Mouse (Mus musculus) thymus, postnatal 25 days (tissue): ENCODE measurements around the gene Inpp5a.

Experiments used
- DNase-seq: peaks from one replicate; pipeline ENCODE4 v3.0.0; 2022

The Inpp5a gene

DNA sequence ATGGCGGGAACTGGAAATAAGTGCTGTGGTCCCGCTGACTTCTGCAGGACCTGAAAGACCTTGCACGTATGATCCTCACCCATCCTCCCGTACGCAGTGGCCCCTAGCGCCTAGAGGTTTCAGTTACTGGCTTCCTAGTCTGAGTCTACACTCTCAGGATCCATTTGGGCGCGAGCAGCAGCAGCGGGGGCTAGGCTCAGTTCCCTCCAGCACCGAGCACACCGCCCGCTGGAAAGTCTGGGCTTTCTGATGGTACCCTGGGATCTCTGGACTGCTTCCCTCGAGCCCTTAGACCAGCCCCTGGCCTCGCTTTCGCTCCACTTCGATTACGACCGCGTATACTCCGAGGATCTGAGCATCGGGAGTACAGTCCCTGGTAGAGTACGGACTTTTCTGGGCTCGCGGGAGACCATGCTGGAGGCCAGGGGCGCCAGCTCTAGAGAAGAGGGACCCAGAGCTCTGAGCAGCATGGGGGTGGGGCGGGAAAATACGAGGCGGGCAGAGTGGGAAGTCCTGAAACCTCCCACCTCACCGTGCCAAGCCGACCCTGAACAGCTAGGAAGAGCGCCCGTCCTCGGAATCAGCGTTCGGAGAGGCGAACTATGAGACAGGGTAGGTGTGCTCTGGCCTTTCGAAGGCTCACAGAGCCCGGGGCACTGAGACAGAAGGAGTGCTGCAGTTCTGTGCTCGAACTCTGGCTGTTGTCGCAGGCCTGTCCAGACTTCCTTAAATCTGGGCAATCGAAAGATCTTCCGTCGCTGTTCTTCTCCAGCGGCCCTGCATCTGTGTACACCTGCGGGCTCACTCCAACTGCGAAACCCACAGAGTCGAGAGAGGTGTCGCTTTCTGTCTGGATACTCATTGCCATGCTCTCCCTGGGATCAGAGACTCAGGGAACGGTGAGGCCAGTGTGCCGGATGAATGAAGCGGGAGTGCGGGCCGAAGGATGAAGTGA, 195.6 kb downstream of the Inpp5a start:
- no peak for DNase-seq

DNA sequence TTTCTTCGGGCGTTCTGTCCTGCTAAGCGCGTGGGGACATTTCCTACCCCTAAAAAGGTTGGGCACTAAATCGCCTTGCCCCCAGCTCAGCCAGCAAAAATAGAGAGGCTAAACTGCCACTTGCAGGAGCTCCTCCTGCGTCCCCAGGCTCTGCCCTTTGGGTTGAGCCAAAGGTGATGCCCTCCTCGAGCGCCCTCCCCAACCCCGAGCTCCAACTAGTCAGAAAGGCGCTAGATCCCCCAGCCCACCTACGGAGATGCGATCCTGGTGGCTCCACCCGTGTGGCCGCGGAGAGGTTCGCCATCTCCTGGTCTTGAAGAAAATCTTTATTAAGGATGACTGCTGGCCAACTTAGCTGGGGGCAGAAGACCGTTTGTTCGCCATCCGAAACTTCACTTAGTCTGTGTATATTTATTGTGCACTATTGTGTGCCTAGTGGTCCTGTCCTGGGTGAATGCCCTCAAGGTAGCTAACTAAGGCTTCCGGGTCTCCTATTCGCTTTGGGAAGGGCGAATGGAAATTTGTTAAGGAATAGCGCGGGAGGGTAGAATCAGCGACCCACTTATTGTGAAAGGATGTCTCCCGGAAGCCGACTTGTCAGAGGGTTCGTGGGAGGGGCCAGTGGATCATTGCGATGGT, 196.4 kb downstream of the Inpp5a start:
- no peak for DNase-seq

DNA sequence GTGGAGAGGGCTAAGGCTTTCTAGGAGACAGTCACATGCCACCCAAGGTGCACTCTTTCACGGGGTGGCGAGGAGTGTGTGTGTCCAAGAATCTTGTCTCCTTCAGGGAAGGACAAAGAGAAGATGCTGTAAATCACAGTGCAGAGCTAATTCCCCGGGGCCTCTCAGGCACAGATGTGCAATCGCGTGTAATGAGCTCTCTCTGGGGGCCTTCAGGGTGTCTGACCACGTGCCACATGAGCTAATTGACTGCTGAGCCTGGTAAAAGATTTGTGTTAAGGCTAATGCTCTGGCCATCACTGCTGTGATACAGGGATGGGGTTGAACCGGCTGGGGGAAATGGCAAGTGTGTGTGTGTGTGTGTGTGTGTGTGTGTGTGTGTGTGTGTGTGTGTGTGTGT, 199.0 kb downstream of the Inpp5a start:
- no peak for DNase-seq

DNA sequence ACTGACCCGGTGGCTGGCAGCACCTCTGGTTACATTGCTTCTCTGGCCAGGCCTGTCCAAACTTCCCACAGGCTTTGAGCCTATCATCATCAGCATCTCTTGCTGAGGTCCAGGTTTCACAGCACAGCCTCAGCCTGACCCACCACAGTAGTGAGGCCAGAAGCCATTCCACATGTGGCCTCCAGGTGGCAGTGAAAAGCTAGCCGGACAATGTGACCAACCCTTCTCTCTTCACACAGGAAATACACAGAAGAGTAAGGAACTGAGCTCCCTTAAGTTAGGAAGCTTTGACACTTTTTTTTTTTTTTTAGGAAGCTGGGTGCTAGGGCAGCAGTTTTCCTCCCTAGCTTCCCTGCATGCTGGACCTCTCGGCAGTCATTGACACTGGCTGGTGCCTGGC, 201.4 kb downstream of the Inpp5a start:
- DNase-seq, result peak; percentile 22

- no peak for DNase-seq
These were observed 202.4 kb downstream of the Inpp5a start for GRCm38 (mm10) chr7:139591311-139591710.

GRCm38 (mm10) chr7:139595311-139595710, 206.4 kb downstream of the Inpp5a start:
- no peak for DNase-seq

DNA sequence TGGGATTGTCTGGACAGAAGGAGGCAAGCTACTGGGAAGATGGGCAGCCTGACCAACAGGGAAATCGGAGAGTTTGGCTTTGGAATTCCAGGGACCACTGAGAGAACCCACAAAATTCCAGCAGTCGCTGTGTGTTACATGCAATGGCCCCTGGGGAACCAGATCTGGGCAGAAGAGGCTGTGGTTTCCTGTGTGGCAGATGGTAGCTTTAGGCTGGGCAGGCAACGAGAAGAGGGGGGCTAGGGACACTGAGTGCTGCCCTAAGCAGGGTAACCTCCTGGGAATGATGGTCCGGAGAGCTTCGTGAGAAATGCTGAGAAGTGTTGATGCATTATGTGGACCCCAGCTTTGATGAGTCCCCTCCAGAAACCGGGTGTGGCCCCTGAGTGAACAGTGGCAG, 207.0 kb downstream of the Inpp5a start:
- no peak for DNase-seq

DNA sequence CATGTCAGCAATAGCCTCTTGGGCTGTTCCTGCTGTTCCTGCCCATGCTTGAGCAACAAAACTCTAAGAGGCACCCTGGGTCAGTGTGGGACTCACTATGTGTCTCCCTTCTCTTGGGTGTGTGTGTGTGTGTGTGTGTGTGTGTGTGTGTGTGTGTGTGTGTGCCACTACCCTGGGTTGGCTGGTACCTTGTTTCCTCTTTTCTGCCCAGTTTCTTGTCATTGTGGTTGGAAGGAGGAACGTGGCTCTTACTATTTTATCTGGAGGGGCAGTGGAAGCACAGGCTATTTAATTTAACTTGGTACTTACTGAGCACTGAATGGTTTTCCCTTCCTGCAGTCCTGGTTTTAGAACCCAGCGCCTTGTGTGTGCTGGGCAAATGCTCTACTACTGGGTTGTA, 221.4 kb downstream of the Inpp5a start:
- no peak for DNase-seq

- DNase-seq, result peak; percentile 43
These were observed 227.2 kb downstream of the Inpp5a start for GRCm38 (mm10) chr7:139615767-139616766.

DNA sequence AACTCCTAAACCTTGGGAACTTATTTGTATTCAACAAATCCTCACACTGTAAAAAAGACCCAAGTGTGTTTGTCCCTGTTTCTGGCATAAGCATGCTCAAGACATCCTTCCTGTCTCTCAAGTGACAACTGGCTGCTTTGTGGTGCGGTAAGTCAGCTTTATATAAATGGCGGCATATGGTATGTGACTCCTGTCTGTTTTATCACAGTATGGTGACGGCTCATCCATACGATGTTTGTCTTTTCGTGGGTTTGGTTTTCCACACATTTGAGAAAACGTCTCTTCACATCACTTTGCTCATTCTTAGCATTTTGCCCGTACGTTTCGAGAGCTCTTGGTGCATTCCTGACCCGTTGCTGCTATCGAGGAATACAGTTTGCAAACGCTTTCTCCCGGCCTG, 233.7 kb downstream of the Inpp5a start:
- DNase-seq, result no peak

DNA sequence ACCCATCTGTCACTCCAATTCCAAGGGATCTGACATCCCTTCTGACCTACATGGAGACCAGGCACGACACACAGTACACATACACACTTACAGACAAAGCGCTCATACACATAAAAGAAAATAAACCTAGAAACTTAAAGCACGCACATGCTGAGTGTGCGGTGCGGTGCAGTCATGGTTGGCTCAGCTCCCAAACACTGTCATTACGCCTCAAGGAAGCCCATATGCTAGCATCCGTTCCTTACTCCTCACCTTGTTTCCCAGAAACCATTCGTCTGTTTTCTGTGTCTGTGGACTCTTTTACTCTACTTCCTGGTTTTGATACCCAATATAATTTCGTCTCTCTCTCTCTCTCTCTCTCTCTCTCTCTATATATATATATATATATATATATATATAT, 236.2 kb downstream of the Inpp5a start:
- no peak for DNase-seq
